In genomic region chr11:23686671-23687070, GRCm38 (mm10) we compare ENCODE assay signal across 25 mouse cellular contexts.
"Had no signal": no experiment of that assay in that cellular context is flagged by ENCODE, and none has a peak within 500 bp of the region (broad histone marks: within the 10 kb centered on the region; RNA-seq: fewer than 3 reads in every experiment).

No protein-coding gene starts in this region.

- H3K4me3 ChIP-seq: gastrocnemius, adult 2 months; heart, adult 2 months; hindbrain, embryonic 10.5 days; hindbrain, embryonic 12.5 days; intestine, embryonic 15.5 days; limb, embryonic 13.5 days; limb, embryonic 15.5 days; liver, embryonic 12.5 days had no signal

- H3K9ac ChIP-seq: hindbrain, embryonic 12.5 days; hindbrain, embryonic 14.5 days; intestine, embryonic 15.5 days; limb, embryonic 13.5 days; limb, embryonic 15.5 days; liver, embryonic 12.5 days had no signal

- H3K4me2 ChIP-seq: heart, embryonic 11.5 days; hindbrain, embryonic 12.5 days; hindbrain, embryonic 14.5 days; intestine, embryonic 15.5 days; limb, embryonic 13.5 days; limb, embryonic 15.5 days; liver, embryonic 12.5 days had no signal

- DNase-seq: gastrocnemius, adult 2 months; gastrocnemius, postnatal 10 days; gastrocnemius, postnatal 25 days; heart, adult 2 months; heart, postnatal 10 days; heart, postnatal 4 days; kidney, adult 18-20 months; kidney, adult 8-10 months; kidney, postnatal 14 days; kidney, postnatal 36 days; layer of hippocampus, adult 9-11 months; layer of hippocampus, postnatal 36 days; left cerebral cortex, postnatal 4 days had no signal

- H3K27ac ChIP-seq: gastrocnemius, adult 2 months; heart, adult 2 months; hindbrain, embryonic 10.5 days; hindbrain, embryonic 12.5 days; hindbrain, embryonic 14.5 days; intestine, embryonic 15.5 days; kidney, postnatal 0 days; limb, embryonic 13.5 days; limb, embryonic 15.5 days; liver, embryonic 12.5 days had no signal

- H3K36me3 ChIP-seq: intestine, embryonic 15.5 days had no signal

- H3K4me1 ChIP-seq: hindbrain, embryonic 10.5 days; hindbrain, embryonic 12.5 days; intestine, embryonic 15.5 days; limb, embryonic 13.5 days; limb, embryonic 15.5 days; liver, embryonic 12.5 days had no signal

- ATAC-seq: hindbrain, embryonic 16.5 days; inflammation-experienced regulatory T-cells, adult 6 months; intestine, embryonic 15.5 days; intestine, postnatal 0 days; liver, embryonic 12.5 days had no signal

- H3K9me3 ChIP-seq: hindbrain, embryonic 10.5 days; hindbrain, embryonic 12.5 days; intestine, embryonic 15.5 days; limb, embryonic 13.5 days; limb, embryonic 15.5 days; liver, embryonic 12.5 days had no signal

- H3K27me3 ChIP-seq: hindbrain, embryonic 12.5 days; intestine, embryonic 15.5 days; limb, embryonic 13.5 days; limb, embryonic 15.5 days; liver, embryonic 12.5 days had no signal
